Mouse (Mus musculus): Measurements from ENCODE around the gene Hmg20a.
A peak's percentile ranks its signal among the peaks of the same experiment; 100 is the strongest.

Gene Hmg20a

GRCm38 (mm10) chr9:56533916-56534315, 115.5 kb downstream of the Hmg20a start:
- DNase-seq: peak; percentile 28

GRCm38 (mm10) chr9:56534727-56535126, 116.3 kb downstream of the Hmg20a start:
- no peak for DNase-seq

- no peak for DNase-seq
Measured at GRCm38 (mm10) chr9:56535361-56535760, 117.0 kb downstream of the Hmg20a start.

- no peak for DNase-seq
Measured at GRCm38 (mm10) chr9:56540051-56540450, 121.6 kb downstream of the Hmg20a start.

- no peak for DNase-seq
Measured at GRCm38 (mm10) chr9:56544687-56545475, 126.5 kb downstream of the Hmg20a start.

Measured in thymus, postnatal 4 days (tissue).